In the genomic region with DNA sequence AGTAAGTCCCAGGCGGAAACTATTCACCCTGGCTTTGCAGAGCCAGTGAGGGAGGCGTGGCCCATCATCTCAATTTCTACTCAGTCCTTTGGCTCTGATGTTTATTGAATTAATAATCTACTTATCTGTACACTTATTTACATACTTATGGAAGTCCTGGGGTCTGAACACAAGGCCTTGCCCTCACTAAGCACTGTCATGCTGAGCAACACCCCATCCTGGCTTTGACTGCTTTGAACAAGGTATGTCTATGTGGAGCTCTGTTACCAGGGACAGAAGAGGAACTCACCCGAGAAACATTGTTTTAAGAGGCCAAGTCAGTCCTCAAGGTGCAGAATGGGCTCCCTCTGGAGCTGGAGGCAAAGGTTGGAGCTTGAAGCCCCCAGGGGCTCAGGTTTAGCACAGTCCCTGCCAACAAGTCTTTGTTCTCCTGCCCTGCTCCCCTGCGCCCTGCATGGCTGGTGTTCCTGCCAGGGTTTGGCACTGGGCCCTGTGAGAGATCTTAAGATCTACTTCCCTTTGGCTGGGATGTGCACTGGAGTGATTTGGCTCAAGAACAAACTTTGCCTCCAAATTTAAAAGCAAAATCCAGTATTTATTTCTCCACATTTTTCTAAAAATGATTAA, we compare ENCODE assay signal across 9 mouse cellular contexts. TPM values are rescaled to one million over a fixed set of nuclear protein-coding genes. Genes with fewer than 3 reads are reported as not detected.
DNase-seq lines count a peak whose midpoint lies in the region; ATAC-seq lines count a peak whose summit lies in the region.
"Had no signal": no experiment of that assay in that cellular context is flagged by ENCODE, and none has a peak within 500 bp of the region (broad histone marks: within the 10 kb centered on the region; RNA-seq: fewer than 3 reads in every experiment).

No protein-coding gene starts in this region.

- H3K4me2 ChIP-seq in heart, embryonic 13.5 days, result no peak overlapping the region
- H3K4me2 ChIP-seq in heart, embryonic 12.5 days, result no peak overlapping the region
- H3K4me2 ChIP-seq in forebrain, embryonic 16.5 days (ENCODE audit: low read length), result no peak overlapping the region
- H3K4me2 ChIP-seq in lung, embryonic 15.5 days, result no peak overlapping the region

- WGBS in heart, embryonic 13.5 days, result 66% methylated on average over 4 of the region's 4 CpGs
- WGBS in heart, embryonic 12.5 days, result 64% methylated on average over 4 of the region's 4 CpGs
- 20% methylated on average over 4 of the region's 4 CpGs for WGBS in forebrain, embryonic 16.5 days
- WGBS in lung, embryonic 15.5 days, result 63% methylated on average over 4 of the region's 4 CpGs

- no peaks in the 10 kb centered on the region for H3K9me3 ChIP-seq in heart, embryonic 13.5 days
- no peaks in the 10 kb centered on the region for H3K9me3 ChIP-seq in heart, embryonic 12.5 days (replicated peaks)
- no peaks in the 10 kb centered on the region for H3K9me3 ChIP-seq in forebrain, embryonic 16.5 days (ENCODE audit: control insufficient read depth, low read length)
- no peaks in the 10 kb centered on the region for H3K9me3 ChIP-seq in lung, embryonic 15.5 days

- no peaks in the 10 kb centered on the region for H3K27me3 ChIP-seq in heart, embryonic 13.5 days (replicated peaks)
- peaks cover 11% of the 10 kb centered on the region; the same call in 1 of the 2 replicates for H3K27me3 ChIP-seq in heart, embryonic 12.5 days (replicated peaks)
- no peaks in the 10 kb centered on the region for H3K27me3 ChIP-seq in forebrain, embryonic 16.5 days (replicated peaks; ENCODE audit: control insufficient read depth, insufficient read depth, low read length)
- no peaks in the 10 kb centered on the region for H3K27me3 ChIP-seq in lung, embryonic 15.5 days

- no peaks in the 10 kb centered on the region for H3K36me3 ChIP-seq in heart, embryonic 13.5 days
- H3K36me3 ChIP-seq in heart, embryonic 12.5 days, result no peaks in the 10 kb centered on the region
- H3K36me3 ChIP-seq in forebrain, embryonic 16.5 days (ENCODE audit: control insufficient read depth, insufficient read depth), result no peaks in the 10 kb centered on the region
- H3K36me3 ChIP-seq in lung, embryonic 15.5 days, result no peaks in the 10 kb centered on the region

- peaks cover 10% of the 10 kb centered on the region; the same call in 1 of the 2 replicates for H3K4me1 ChIP-seq in heart, embryonic 13.5 days
- peaks cover 11% of the 10 kb centered on the region for H3K4me1 ChIP-seq in heart, embryonic 12.5 days (replicated peaks)
- H3K4me1 ChIP-seq in forebrain, embryonic 16.5 days (replicated peaks; ENCODE audit: control insufficient read depth, insufficient read depth, low read length), result 0 out of 2 replicates have a peak, but pooled peaks cover 3% of the 10 kb centered on the region
- peaks cover 15% of the 10 kb centered on the region for H3K4me1 ChIP-seq in lung, embryonic 15.5 days

- peak; percentile 32 to 46 for DNase-seq in adrenal gland, adult 18-20 months (ENCODE audit: low spot score in 2 of 2)
- no peak for DNase-seq in layer of hippocampus, adult 18-20 months (ENCODE audit: low spot score in 2 of 2)
- no peak for DNase-seq in frontal cortex, postnatal 10 days (ENCODE audit: low spot score in 2 of 2)
- DNase-seq in spleen, adult 12 weeks (ENCODE audit: low spot score), result no peak
- DNase-seq: thymus, adult 2 months had no signal

- H3K4me3 ChIP-seq in heart, embryonic 13.5 days, result no peak overlapping the region
- H3K4me3 ChIP-seq in heart, embryonic 12.5 days, result no peak overlapping the region
- no peak overlapping the region for H3K4me3 ChIP-seq in forebrain, embryonic 16.5 days (replicated peaks; ENCODE audit: low read length)
- H3K4me3 ChIP-seq in lung, embryonic 15.5 days, result no peak overlapping the region

- no peak overlapping the region for H3K9ac ChIP-seq in heart, embryonic 13.5 days
- no peak overlapping the region for H3K9ac ChIP-seq in heart, embryonic 12.5 days
- H3K9ac ChIP-seq in forebrain, embryonic 16.5 days (replicated peaks; ENCODE audit: low read depth, low read length), result no peak overlapping the region
- H3K9ac ChIP-seq in lung, embryonic 15.5 days, result no peak overlapping the region

- ATAC-seq in heart, embryonic 13.5 days (ENCODE audit: extremely low read depth, insufficient number of reproducible peaks, low FRiP score, low TSS enrichment), result no peak
- ATAC-seq in heart, embryonic 12.5 days (ENCODE audit: insufficient number of reproducible peaks, low FRiP score), result no peak
- ATAC-seq in forebrain, embryonic 16.5 days, result peak; percentile 40
- ATAC-seq in lung, embryonic 15.5 days (ENCODE audit: borderline replicate concordance, extremely low read depth, low FRiP score, low TSS enrichment), result peak; percentile 36; the same call in 1 of the 2 replicates

- 0 out of 2 replicates have a peak overlapping the region, but pooled peaks have one; percentile 24 for H3K27ac ChIP-seq in heart, embryonic 13.5 days (replicated peaks)
- no peak overlapping the region for H3K27ac ChIP-seq in heart, embryonic 12.5 days (ENCODE audit: poor library complexity, severe bottlenecking)
- H3K27ac ChIP-seq in forebrain, embryonic 16.5 days (ENCODE audit: low read length), result no peak overlapping the region
- H3K27ac ChIP-seq in lung, embryonic 15.5 days, result 0 out of 2 replicates have a peak overlapping the region, but pooled peaks have one; percentile 15

RNA-seq across cellular contexts. Expression of gene C130074G19Rik, which starts 13.0 kb away (rescaled TPM):
- 0.64 and 0.71 TPM in 2 replicates for polyA plus RNA-seq in heart, embryonic 13.5 days (2015; fragmentation: Nextera tagmentation; extraction: Ambion mirVana)
- polyA plus RNA-seq in heart, embryonic 12.5 days (2016; fragmentation: Nextera tagmentation; extraction: Ambion mirVana), result 0.51 and 0.60 TPM in 2 replicates
- 10 to 100 TPM; 32.3 to 64.9 TPM for total RNA-seq in adrenal gland, adult 18-20 months (2021)
- 0.92 and 1.3 TPM in 2 replicates for polyA plus RNA-seq in forebrain, embryonic 16.5 days (2015; fragmentation: Nextera tagmentation; extraction: Ambion mirVana)
- polyA plus RNA-seq in lung, embryonic 15.5 days (2015; fragmentation: Nextera tagmentation; extraction: Ambion mirVana), result 2.7 TPM in 2 replicates
- 1 to 10 TPM; 7.1 to 8.8 TPM for total RNA-seq in layer of hippocampus, adult 18-20 months (2021)

RNA-seq across cellular contexts. Expression of gene Marc2, which starts 23.8 kb away (rescaled TPM):
- 98.8 and 124 TPM in 2 replicates for polyA plus RNA-seq in heart, embryonic 13.5 days (2015; fragmentation: Nextera tagmentation; extraction: Ambion mirVana)
- polyA plus RNA-seq in heart, embryonic 12.5 days (2016; fragmentation: Nextera tagmentation; extraction: Ambion mirVana), result 92.5 and 95.8 TPM in 2 replicates
- 100 to 1,000 TPM; 381 to 428 TPM for total RNA-seq in adrenal gland, adult 18-20 months (2021)
- polyA plus RNA-seq in forebrain, embryonic 16.5 days (2015; fragmentation: Nextera tagmentation; extraction: Ambion mirVana), result 105 and 106 TPM in 2 replicates
- 150 and 160 TPM in 2 replicates for polyA plus RNA-seq in lung, embryonic 15.5 days (2015; fragmentation: Nextera tagmentation; extraction: Ambion mirVana)
- 100 to 1,000 TPM; 117 to 122 TPM for total RNA-seq in layer of hippocampus, adult 18-20 months (2021)

RNA-seq across cellular contexts. Expression of gene Marc1, which starts 58.9 kb away (rescaled TPM):
- 0.43 TPM in 1 of 2 replicates, not detected in the other for polyA plus RNA-seq in heart, embryonic 13.5 days (2015; fragmentation: Nextera tagmentation; extraction: Ambion mirVana)
- 0.14 and 0.24 TPM in 2 replicates for polyA plus RNA-seq in heart, embryonic 12.5 days (2016; fragmentation: Nextera tagmentation; extraction: Ambion mirVana)
- 10 to 100 TPM in 1 of 2 experiments, 1 to 10 TPM in 1; 6.1 to 19.0 TPM for total RNA-seq in adrenal gland, adult 18-20 months (2021)
- 0.12 TPM in 1 of 2 replicates, not detected in the other for polyA plus RNA-seq in forebrain, embryonic 16.5 days (2015; fragmentation: Nextera tagmentation; extraction: Ambion mirVana)
- polyA plus RNA-seq in lung, embryonic 15.5 days (2015; fragmentation: Nextera tagmentation; extraction: Ambion mirVana), result 0.11 and 0.23 TPM in 2 replicates
- under 1 TPM in 1 of 2 experiments, not detected in 1; 0.25 TPM for total RNA-seq in layer of hippocampus, adult 18-20 months (2021)

Comparison
In these comparisons a context has a peak if more than half of its experiments do, and no peak if none do; other contexts are left out.
1. H3K27ac ChIP-seq: peak in heart, embryonic 13.5 days (single experiment) and lung, embryonic 15.5 days (single experiment); none in heart, embryonic 12.5 days (single experiment) and forebrain, embryonic 16.5 days (single experiment).
2. ATAC-seq: peak in forebrain, embryonic 16.5 days (single experiment) and lung, embryonic 15.5 days (single experiment); none in heart, embryonic 13.5 days (single experiment) and heart, embryonic 12.5 days (single experiment).
3. DNase-seq: peak in adrenal gland, adult 18-20 months (2 of 2); none in layer of hippocampus, adult 18-20 months (0 of 2), frontal cortex, postnatal 10 days (0 of 2) and spleen, adult 12 weeks (single experiment).